Mouse (Mus musculus): ENCODE measurements around the gene Gpr22. TPM values are rescaled to one million over a fixed set of nuclear protein-coding genes. Genes with fewer than 3 reads are reported as not detected.

Gpr22 gene
- polyA plus RNA-seq, 1 experiment: not detected

GRCm38 (mm10) chr12:31686679-31687078, 27.1 kb downstream of the Gpr22 start:
- TF ChIP-seq POLR2A (IDR thresholded peaks at IDR 0.05; ENCODE audit: control insufficient read depth, low read depth, low read length): no peak
- no peak for TF ChIP-seq CTCF (IDR thresholded peaks at IDR 0.05; ENCODE audit: control insufficient read depth, insufficient read depth, insufficient replicate concordance, low read depth, low read length)
- Histone ChIP-seq H3K27ac (ENCODE audit: control insufficient read depth, insufficient read depth, low read depth, low read length) (no peak overlapping the region), H3K4me1 (ENCODE audit: control insufficient read depth, insufficient read depth, low read length) (no peaks in the 10 kb centered on the region), H3K4me3 (ENCODE audit: control insufficient read depth, low read depth, low read length) (no peak overlapping the region), H3K27me3 (ENCODE audit: control insufficient read depth, insufficient read depth, low read length) (no peaks in the 10 kb centered on the region), H3K36me3 (ENCODE audit: control insufficient read depth, insufficient read depth, low read length) (no peaks in the 10 kb centered on the region)

GRCm38 (mm10) chr12:31667187-31667586, 46.6 kb downstream of the Gpr22 start:
- H3K4me1 ChIP-seq (ENCODE audit: control insufficient read depth, insufficient read depth, low read length): no peaks in the 10 kb centered on the region

GRCm38 (mm10) chr12:31665999-31666398, 47.7 kb downstream of the Gpr22 start:
- Histone ChIP-seq H3K4me3 (ENCODE audit: control insufficient read depth, low read depth, low read length) (no peak overlapping the region), H3K27me3 (ENCODE audit: control insufficient read depth, insufficient read depth, low read length) (no peaks in the 10 kb centered on the region), H3K36me3 (ENCODE audit: control insufficient read depth, insufficient read depth, low read length) (no peaks in the 10 kb centered on the region; the same call in 1 of the 2 replicates), H3K27ac (ENCODE audit: control insufficient read depth, insufficient read depth, low read depth, low read length) (no peak overlapping the region), H3K4me1 (ENCODE audit: control insufficient read depth, insufficient read depth, low read length) (no peaks in the 10 kb centered on the region)
- no peak for TF ChIP-seq POLR2A (IDR thresholded peaks at IDR 0.05; ENCODE audit: control insufficient read depth, low read depth, low read length)
- TF ChIP-seq CTCF (IDR thresholded peaks at IDR 0.05; ENCODE audit: control insufficient read depth, insufficient read depth, insufficient replicate concordance, low read depth, low read length): no peak

More at GRCm38 (mm10) chr12:31667187-31667586, 46.6 kb downstream of the Gpr22 start:
- no peaks in the 10 kb centered on the region for H3K27me3 ChIP-seq (ENCODE audit: control insufficient read depth, insufficient read depth, low read length)
- no peak for TF ChIP-seq CTCF (IDR thresholded peaks at IDR 0.05; ENCODE audit: control insufficient read depth, insufficient read depth, insufficient replicate concordance, low read depth, low read length)
- TF ChIP-seq POLR2A (IDR thresholded peaks at IDR 0.05; ENCODE audit: control insufficient read depth, low read depth, low read length): no peak
- H3K4me3 ChIP-seq (ENCODE audit: control insufficient read depth, low read depth, low read length): no peak overlapping the region
- H3K36me3 ChIP-seq (ENCODE audit: control insufficient read depth, insufficient read depth, low read length): no peaks in the 10 kb centered on the region; the same call in 1 of the 2 replicates
- no peak overlapping the region for H3K27ac ChIP-seq (ENCODE audit: control insufficient read depth, insufficient read depth, low read depth, low read length)

Other genes starting within 250 kb of the Gpr22 start
- 17.6 and 19.2 TPM in 2 replicates for gene Cbll1, start 214.3 kb downstream of the Gpr22 start, polyA plus RNA-seq (2012; rRNA removed)
- 0.10 and 0.12 TPM in 2 replicates for gene Slc26a4, start 154.0 kb downstream of the Gpr22 start, polyA plus RNA-seq (2012; rRNA removed)
- gene Bcap29, start 79.3 kb downstream of the Gpr22 start, polyA plus RNA-seq (2012; rRNA removed): 42.8 and 62.0 TPM in 2 replicates
- gene Dus4l, start 59.1 kb downstream of the Gpr22 start, polyA plus RNA-seq (2012; rRNA removed): 2.1 and 2.2 TPM in 2 replicates
- 17.4 and 19.3 TPM in 2 replicates for gene Cog5, start 59.1 kb downstream of the Gpr22 start, polyA plus RNA-seq (2012; rRNA removed)
- gene Hbp1, start 236.6 kb upstream of the Gpr22 start, polyA plus RNA-seq (2012; rRNA removed): 21.0 and 27.3 TPM in 2 replicates